Mouse (Mus musculus) bone marrow, adult 2 months (tissue): ENCODE results near the gene Kcnk1. TPM values are rescaled to one million over a fixed set of nuclear protein-coding genes. Genes with fewer than 3 reads are reported as not detected.

ENCODE experiments used
- H3K27ac ChIP-seq: fragments of 200-500 bp; 2 replicates; pipeline ENCODE4 v1.5.1; 2012; ENCODE audit warnings: low read depth, mild to moderate bottlenecking, control low read depth, inconsistent platforms, low read length; ENCODE audit not compliant: control insufficient read depth, poor library complexity, insufficient read depth
- H3K4me1 ChIP-seq: fragments of 200-500 bp; 2 replicates; pipeline ENCODE4 v1.6.1; 2011; ENCODE audit warnings: low read length; ENCODE audit not compliant: control insufficient read depth, insufficient read depth
- H3K4me3 ChIP-seq: fragments of 200-500 bp; replicated peaks from 2 replicates; pipeline ENCODE3; 2011; ENCODE audit warnings: mild to moderate bottlenecking, low read depth, low read length, control low read depth; ENCODE audit not compliant: control insufficient read depth
- CTCF ChIP-seq: fragments of 200-500 bp; IDR thresholded peaks from 2 replicates; pipeline ENCODE4 v1.5.1; 2011; ENCODE audit warnings: low read length, control low read depth; ENCODE audit not compliant: control insufficient read depth, insufficient read depth
- POLR2A ChIP-seq: fragments of 200-500 bp; IDR thresholded peaks from 2 replicates; pipeline ENCODE4 v1.6.1; 2011; ENCODE audit warnings: low read depth, mild to moderate bottlenecking, control low read depth, low read length, borderline replicate concordance; ENCODE audit not compliant: control insufficient read depth
- WGBS: fragments of 180-500 bp; shearing (Covaris S2); methylation state at CpG from one replicate; pipeline ENCODE4 v1.1.7; 2018; 5-methylcytosine and 5-hydroxymethylcytosine counted together
- polyA plus RNA-seq: library from polyadenylated mRNA; stranded (reverse); fragments of >200 nt; gene quantifications from 2 replicates; pipeline ENCODE4 v1.2.4, GENCODE M21; 2011; ENCODE audit warnings: low replicate concordance; ENCODE audit not compliant: missing spikeins, insufficient read depth, insufficient read length

The Kcnk1 gene
- polyA plus RNA-seq, 1 experiment = not detected

DNA sequence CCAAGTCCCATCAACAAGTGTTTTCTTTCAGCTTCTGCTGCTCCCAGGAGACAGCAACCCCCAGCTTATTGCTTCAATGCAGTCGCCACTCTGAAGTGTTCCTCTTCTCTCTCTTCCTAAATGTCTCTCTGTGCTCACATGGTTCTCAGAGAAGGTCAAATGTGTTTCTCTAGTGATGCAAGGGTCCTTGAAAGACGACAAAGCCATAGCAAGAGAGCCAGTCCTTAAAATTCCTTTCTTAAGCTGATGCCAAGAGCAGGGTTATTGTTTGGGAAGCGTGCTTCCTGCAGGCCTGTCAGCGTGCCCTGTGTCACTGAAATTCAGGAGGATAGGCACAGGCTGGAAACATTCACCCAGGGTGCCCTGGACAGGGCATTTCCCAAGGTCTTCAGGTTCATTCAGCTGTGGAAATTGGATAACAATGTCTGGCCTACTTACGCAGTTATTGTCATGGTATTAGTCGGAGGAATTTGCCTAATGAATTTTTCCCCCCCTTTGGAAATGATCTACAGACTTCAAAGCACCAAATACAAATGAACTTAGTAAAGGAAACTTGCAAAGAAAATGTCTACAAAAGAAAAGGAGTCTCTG, 7.9 kb upstream of the Kcnk1 start:
- TF ChIP-seq CTCF = no peak
- Histone ChIP-seq H3K4me1 (no peaks in the 10 kb centered on the region), H3K4me3 (no peak overlapping the region), H3K27ac (no peak overlapping the region)
- WGBS = 74% methylated on average over 6 of the region's 6 CpGs

DNA sequence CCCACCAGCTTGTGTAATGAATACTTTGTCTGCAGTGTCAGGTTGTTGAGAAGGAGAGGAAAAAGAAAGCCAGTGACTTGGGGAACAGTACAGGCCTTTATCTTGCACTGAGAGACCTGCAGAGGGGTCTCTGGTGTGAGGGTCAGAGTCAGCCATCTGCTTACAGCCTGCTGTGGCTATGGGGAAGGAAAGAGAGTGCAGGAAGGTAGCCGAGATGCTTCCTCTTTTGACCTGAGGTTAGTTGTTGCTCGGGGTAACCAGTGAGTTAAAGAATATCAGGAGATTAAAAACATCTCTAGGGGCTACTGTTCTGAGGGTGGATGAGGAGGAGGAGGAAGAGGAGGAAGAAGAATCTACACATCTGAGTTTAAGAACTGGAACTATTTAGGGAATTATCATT, 7.0 kb upstream of the Kcnk1 start:
- TF ChIP-seq POLR2A (no peak), CTCF (no peak)
- H3K4me1 ChIP-seq = no peaks in the 10 kb centered on the region
- H3K4me3 ChIP-seq = no peak overlapping the region
- H3K27ac ChIP-seq = no peak overlapping the region
- WGBS = 1% methylated on average over 2 of the region's 2 CpGs

DNA sequence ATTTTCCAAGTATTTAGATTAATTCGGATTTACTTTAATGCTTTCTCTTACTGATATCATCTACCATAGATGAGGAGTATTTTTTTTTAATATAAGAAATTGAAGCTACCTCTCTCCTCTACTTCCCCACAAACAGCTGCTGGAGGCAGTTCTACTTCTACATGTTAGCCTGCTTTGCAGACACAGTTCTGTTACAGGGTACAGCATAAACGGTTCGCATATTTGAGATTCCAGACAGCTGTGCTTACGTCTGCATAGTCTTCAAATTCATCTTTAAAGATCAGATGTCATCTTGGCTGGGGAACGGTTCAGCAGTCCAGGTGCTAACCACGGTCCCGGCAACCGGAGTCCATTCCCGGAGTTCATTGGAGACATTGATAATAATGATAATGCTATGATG, 1.3 kb upstream of the Kcnk1 start:
- Histone ChIP-seq H3K27ac (no peak overlapping the region), H3K4me1 (no peaks in the 10 kb centered on the region), H3K4me3 (no peak overlapping the region)
- no peak for TF ChIP-seq POLR2A
- no peak for TF ChIP-seq CTCF
- 75% methylated on average over 9 of the region's 9 CpGs for WGBS

DNA sequence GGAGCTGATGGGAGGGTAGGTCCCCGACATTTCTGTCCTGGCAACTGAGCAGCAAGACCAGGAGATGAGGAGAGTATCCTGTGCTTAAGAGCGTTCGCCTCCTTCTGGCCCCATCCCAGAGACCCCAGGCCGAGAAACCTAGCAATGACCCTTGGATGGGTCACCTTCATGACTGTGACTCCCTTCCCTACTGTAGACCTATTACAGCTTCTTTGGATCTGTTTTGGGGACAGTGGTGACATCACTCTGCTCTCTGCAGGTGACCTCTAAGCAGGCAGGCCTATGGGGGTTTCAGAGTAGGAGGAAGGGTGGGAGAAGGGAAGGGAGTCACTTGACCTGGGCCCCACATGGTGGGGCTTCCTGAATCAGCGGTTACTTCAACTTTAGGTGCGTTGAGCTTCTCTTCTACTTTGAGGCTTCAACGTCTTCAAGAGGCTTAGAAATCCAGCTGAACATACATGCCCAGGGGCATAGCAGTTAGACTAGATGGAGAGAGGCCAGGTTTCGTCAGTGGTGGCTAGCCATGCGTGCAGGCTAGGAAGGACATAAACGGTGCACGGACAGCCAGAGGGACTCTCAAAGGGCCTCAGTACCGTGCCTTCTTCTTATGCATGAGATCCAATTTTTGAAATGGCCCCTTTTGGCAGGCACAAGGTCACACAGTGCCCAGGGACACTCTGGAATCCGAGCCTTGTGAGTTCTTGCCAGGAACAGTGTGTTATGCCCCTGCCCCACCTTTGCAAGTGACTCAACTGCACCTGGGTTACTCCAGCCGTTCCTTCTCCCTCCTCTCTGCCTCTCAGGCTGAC, 1.3 kb downstream of the Kcnk1 start:
- TF ChIP-seq CTCF = no peak
- Histone ChIP-seq H3K27ac (no peak overlapping the region), H3K4me3 (no peak overlapping the region), H3K4me1 (no peaks in the 10 kb centered on the region)
- WGBS = 28% methylated on average over 14 of the region's 14 CpGs

DNA sequence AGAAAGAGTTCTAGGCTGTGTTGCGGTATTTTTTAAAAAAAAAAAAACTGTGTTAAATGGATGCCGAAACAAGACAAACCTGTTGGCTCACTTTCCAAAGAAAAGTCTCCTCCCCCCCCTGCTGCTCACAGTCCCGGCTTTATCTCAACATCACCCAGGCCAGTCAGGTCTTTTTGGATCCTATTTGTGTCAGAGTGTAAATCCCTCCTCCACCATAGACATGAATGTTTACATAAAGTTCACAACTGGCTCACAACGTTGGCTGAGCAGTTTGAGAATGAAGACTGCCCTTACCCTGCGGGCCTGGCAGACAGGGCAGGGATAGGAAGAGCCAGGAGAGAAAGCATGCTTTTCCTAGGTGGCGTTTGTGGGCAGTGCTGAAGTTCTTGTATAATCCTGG, 2.0 kb downstream of the Kcnk1 start:
- Histone ChIP-seq H3K4me3 (no peak overlapping the region), H3K27ac (no peak overlapping the region), H3K4me1 (no peaks in the 10 kb centered on the region)
- TF ChIP-seq POLR2A = no peak
- no peak for TF ChIP-seq CTCF
- WGBS = 60% methylated on average over 6 of the region's 6 CpGs

DNA sequence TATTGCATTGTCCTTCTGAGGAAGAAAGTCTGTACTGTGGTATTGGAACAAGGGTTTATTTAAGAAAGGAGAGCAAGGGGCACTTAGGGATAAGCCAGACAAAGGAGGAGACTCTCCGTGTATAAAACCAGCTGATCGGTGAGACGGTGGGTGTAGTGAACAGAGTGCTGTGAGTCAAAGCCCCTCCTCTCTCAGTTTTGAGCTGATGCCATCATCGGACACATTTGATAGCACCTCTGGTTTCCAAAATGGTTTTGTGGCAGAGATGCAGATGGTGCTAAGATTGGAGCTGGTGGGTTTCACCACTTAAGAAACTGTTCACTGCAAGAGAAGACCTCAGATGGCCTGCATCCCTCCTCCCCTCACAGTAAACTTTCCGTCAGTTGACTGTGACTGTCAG, 2.6 kb downstream of the Kcnk1 start:
- 72% methylated on average over 5 of the region's 5 CpGs for WGBS
- no peak for TF ChIP-seq POLR2A
- no peak for TF ChIP-seq CTCF
- Histone ChIP-seq H3K4me1 (no peaks in the 10 kb centered on the region), H3K4me3 (no peak overlapping the region), H3K27ac (no peak overlapping the region)

DNA sequence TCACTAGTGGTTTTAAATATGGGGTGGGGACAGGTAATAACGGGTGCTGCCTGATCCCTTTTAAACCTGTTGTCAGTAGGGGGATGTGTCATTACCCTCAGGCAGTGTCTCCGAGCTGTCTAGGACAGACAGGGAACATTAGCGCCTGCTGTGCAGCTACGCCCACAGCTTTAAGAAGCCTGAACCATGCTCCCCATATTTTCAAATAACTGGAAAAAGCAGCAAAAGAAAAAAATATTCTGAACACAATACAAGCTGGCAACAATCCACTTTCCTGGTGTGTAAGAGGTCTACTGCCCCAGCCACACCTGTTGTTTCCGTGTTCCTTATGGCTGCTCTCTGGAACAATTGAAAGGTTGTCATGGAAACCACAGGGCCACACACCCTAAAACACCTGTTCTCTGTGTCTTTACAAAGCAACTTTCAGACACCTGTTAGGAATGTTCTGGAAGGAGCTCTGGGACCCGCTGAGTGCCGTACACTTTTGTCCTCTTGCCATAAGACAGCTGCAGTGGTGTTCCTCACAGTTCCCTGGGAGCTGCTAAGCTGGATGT, 4.9 kb downstream of the Kcnk1 start:
- TF ChIP-seq CTCF = no peak
- TF ChIP-seq POLR2A = no peak
- Histone ChIP-seq H3K4me3 (no peak overlapping the region), H3K4me1 (no peaks in the 10 kb centered on the region), H3K27ac (no peak overlapping the region)
- 78% methylated on average over 7 of the region's 7 CpGs for WGBS

DNA sequence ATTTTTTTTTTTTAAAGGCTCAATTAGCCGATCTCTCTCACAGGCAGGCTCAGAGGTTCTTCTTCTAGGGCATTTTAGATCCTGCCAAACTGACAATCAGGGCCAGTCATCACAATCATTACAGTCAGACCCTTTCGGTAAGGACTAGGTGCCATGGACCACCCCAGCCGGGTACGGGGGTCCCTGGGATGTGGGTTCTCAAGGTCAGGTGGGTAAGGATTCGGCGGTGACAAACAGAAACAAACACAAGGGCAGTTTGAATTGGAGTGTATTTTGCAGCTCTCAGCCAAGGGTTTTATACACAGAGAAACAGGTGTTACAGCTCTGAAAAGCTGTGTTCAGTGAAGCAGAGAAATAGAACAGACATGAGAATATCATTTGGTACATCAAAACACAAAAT, 8.6 kb downstream of the Kcnk1 start:
- Histone ChIP-seq H3K4me1 (no peaks in the 10 kb centered on the region), H3K4me3 (no peak overlapping the region), H3K27ac (no peak overlapping the region)
- WGBS = 83% methylated on average over 6 of the region's 6 CpGs
- no peak for TF ChIP-seq CTCF
- TF ChIP-seq POLR2A = no peak

DNA sequence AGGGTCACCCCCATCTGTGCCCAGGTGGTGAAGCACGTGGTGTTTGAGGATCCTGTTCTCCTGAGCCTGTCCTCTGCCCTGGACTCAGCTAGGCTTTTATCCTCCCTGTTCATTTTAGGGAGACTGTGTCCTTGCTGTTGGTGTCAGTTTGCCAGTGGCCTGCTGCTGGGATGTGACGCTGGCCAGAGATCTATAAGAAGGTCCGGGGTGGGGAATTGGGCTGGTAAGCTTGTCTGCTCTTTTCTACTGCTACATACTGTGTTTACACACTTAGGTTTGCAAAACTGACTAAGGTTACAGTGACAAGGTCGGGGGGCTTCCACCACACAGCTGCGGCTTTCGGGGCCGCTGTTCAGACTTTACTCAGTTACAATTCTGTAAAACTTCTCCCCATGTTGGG, 10.0 kb downstream of the Kcnk1 start:
- no peak for TF ChIP-seq CTCF
- TF ChIP-seq POLR2A = no peak

More for the DNA sequence above, 10.0 kb downstream of the Kcnk1 start:
- Histone ChIP-seq H3K4me1 (no peaks in the 10 kb centered on the region), H3K27ac (no peak overlapping the region), H3K4me3 (no peak overlapping the region)
- WGBS = 73% methylated on average over 7 of the region's 7 CpGs
